Mouse (Mus musculus) liver, embryonic 14.5 days (tissue): ENCODE measurements around the gene Gas7. TPM values are rescaled to one million over a fixed set of nuclear protein-coding genes. Genes with fewer than 3 reads are reported as not detected.

ENCODE experiments used
- ATAC-seq: fragments of 200-750 bp; cut with Nextera tagmentation; 2 replicates; pipeline ENCODE4 v1.8.0; 2017; ENCODE audit warnings: moderate number of reproducible peaks, mild to moderate bottlenecking, moderate library complexity; ENCODE audit not compliant: insufficient read depth
- DNase-seq, 3 experiments: peaks; one replicate each; pipeline ENCODE4 v3.0.0-alpha.2; 2012 to 2013; ENCODE audit warnings: low read depth in 3 of 3, low spot score in 3 of 3
- H3K27ac ChIP-seq: fragments of 300-500 bp; sonication (generic); 2 replicates; pipeline ENCODE4 v1.5.1; 2014; ENCODE audit warnings: moderate library complexity, mild to moderate bottlenecking, control low read depth, inconsistent platforms
- H3K27me3 ChIP-seq: fragments of 300-500 bp; sonication (generic); 2 replicates; pipeline ENCODE4 v1.6.1; 2014; ENCODE audit warnings: mild to moderate bottlenecking, low read length, moderate library complexity; ENCODE audit not compliant: control insufficient read depth, insufficient read depth
- H3K36me3 ChIP-seq: fragments of 300-500 bp; sonication (generic); replicated peaks from 2 replicates; pipeline ENCODE4 v1.6.1; 2014; ENCODE audit warnings: low read depth; ENCODE audit not compliant: control insufficient read depth, insufficient read depth
- H3K4me1 ChIP-seq, 2 experiments: fragments of 200-500 bp in 1 of 2; fragments of 300-500 bp in 1 of 2; sonication (generic) in 1 of 2; replicated peaks; 2 replicates each; pipeline ENCODE4 v1.6.1; 2012 to 2014; ENCODE audit warnings: antibody characterized with exemption in 1 of 2, inconsistent platforms in 1 of 2, low read length in 1 of 2; ENCODE audit not compliant: control insufficient read depth in 2 of 2, insufficient read depth in 2 of 2
- H3K4me2 ChIP-seq: fragments of 300-500 bp; sonication (generic); 2 replicates; pipeline ENCODE4 v1.6.1; 2014; ENCODE audit warnings: low read depth, mild to moderate bottlenecking, control low read depth, moderate library complexity
- H3K4me3 ChIP-seq, 2 experiments: fragments of 200-500 bp in 1 of 2; fragments of 300-500 bp in 1 of 2; sonication (generic) in 1 of 2; 2 replicates each; pipeline ENCODE4 v1.5.1; 2012 to 2014; ENCODE audit warnings: low read depth in 2 of 2, low read length in 2 of 2, mild to moderate bottlenecking in 2 of 2, control low read depth in 1 of 2, inconsistent platforms in 1 of 2, moderate library complexity in 1 of 2; ENCODE audit not compliant: insufficient read depth in 1 of 2
- H3K9ac ChIP-seq: fragments of 300-500 bp; sonication (generic); replicated peaks from 2 replicates; pipeline ENCODE4 v1.6.1; 2014; ENCODE audit warnings: mild to moderate bottlenecking, control low read depth, moderate library complexity
- H3K9me3 ChIP-seq: fragments of 300-500 bp; sonication (generic); 2 replicates; pipeline ENCODE4 v1.6.1; 2016; ENCODE audit warnings: low read length, mixed read lengths; ENCODE audit not compliant: control insufficient read depth
- CTCF ChIP-seq: IDR thresholded peaks from 2 replicates; pipeline ENCODE4 v1.5.1; 2016; ENCODE audit warnings: antibody characterized with exemption, low read depth, control low read depth
- EP300 ChIP-seq: IDR thresholded peaks from 2 replicates; pipeline ENCODE4 v1.6.1; 2016; ENCODE audit warnings: antibody characterized with exemption, low read depth
- WGBS: fragments of 180-500 bp; shearing (Covaris S2); extraction: QIAGEN DNeasy Blood & Tissue Kit; methylation state at CpG from one replicate; pipeline ENCODE4 v1.1.7; 2014; ENCODE audit not compliant: insufficient replicate concordance; 5-methylcytosine and 5-hydroxymethylcytosine counted together
- polyA plus RNA-seq, 2 experiments: library from polyadenylated mRNA; depleted of rRNA in 1 of 2; stranded (reverse) in 1 of 2; unstranded in 1 of 2; fragments of >200 nt; fragmentation: Nextera tagmentation in 1 of 2; extraction: Ambion mirVana in 1 of 2; gene quantifications; 2 replicates each; pipeline versions ENCODE4 v1.2.1 to v1.2.3; 2012 to 2014

Gene Gas7
- polyA plus RNA-seq, 2 experiments, result 0.49 to 1.1 TPM

DNA sequence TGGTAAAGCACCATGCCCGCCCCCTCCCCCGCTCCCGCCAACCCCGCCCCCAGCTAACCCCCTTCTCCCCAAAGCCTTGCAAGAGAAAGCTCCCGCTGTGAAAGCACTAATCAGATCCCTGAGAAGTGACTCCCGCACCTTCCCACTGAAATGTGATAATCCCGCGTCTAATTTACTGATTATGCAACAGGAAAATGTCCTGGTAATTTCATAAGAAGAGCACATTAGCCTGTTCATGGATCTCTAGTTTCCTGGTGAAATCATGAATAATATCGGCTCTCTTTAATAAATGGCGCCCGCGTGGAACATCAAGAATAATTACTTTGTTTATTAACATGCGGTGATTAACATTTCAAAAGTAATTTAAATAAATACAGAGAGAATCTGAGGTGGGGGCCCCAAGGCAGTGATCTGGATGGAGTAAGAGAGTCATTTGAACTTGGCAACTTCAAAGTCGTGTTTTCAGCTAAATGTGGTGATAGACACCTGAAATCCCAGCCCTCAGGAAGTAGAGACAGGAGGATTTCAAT, 24.1 kb upstream of the Gas7 start:
- no peak overlapping the region for H3K27ac ChIP-seq
- H3K9me3 ChIP-seq, result no peaks in the 10 kb centered on the region
- TF ChIP-seq CTCF, result no peak
- TF ChIP-seq EP300, result no peak
- 43% methylated on average over 14 of the region's 14 CpGs for WGBS
- DNase-seq, result no peak
- no peaks in the 10 kb centered on the region for H3K27me3 ChIP-seq
- ATAC-seq, result no peak
- no peak overlapping the region for H3K4me3 ChIP-seq
- H3K36me3 ChIP-seq, result no peaks in the 10 kb centered on the region
- H3K4me1 ChIP-seq, result no peaks in the 10 kb centered on the region
- no peak overlapping the region for H3K4me2 ChIP-seq
- no peak overlapping the region for H3K9ac ChIP-seq

- no peak overlapping the region for H3K4me3 ChIP-seq
- WGBS, result 55% methylated on average over 4 of the region's 4 CpGs
- no peaks in the 10 kb centered on the region for H3K4me1 ChIP-seq
Measured at GRCm38 (mm10) chr11:67431864-67432263, 23.4 kb upstream of the Gas7 start.

DNA sequence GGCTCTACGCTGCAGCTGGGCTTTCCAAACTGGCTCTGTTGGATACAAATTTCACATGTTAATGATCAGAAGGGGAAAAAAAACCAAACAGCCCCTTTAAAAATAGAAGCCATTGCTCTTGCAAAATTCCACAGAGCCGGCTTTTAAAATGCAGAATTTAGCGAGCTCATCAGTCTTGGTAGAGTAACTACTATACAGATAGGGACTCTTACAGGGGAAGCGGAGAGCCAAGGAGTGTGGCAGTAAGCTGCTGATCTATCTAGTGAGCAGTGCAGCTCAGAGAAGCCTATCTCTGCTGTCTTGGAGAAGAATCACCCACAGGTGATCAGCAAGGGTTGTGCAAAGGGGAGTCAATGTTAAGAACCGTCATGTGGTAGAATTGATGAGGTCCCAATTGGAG, 21.5 kb upstream of the Gas7 start:
- no peaks in the 10 kb centered on the region for H3K36me3 ChIP-seq
- no peak overlapping the region for H3K27ac ChIP-seq
- no peak for ATAC-seq
- H3K27me3 ChIP-seq, result no peaks in the 10 kb centered on the region
- no peaks in the 10 kb centered on the region for H3K9me3 ChIP-seq
- 69% methylated on average over 5 of the region's 5 CpGs for WGBS
- no peaks in the 10 kb centered on the region for H3K4me1 ChIP-seq
- no peak overlapping the region for H3K9ac ChIP-seq
- no peak for TF ChIP-seq EP300
- no peak for TF ChIP-seq CTCF
- no peak overlapping the region for H3K4me2 ChIP-seq
- DNase-seq, result no peak
- no peak overlapping the region for H3K4me3 ChIP-seq

More at GRCm38 (mm10) chr11:67431864-67432263, 23.4 kb upstream of the Gas7 start:
- Histone ChIP-seq H3K27me3 (no peaks in the 10 kb centered on the region), H3K9me3 (no peaks in the 10 kb centered on the region), H3K36me3 (no peaks in the 10 kb centered on the region), H3K9ac (no peak overlapping the region), H3K27ac (no peak overlapping the region), H3K4me2 (no peak overlapping the region)
- no peak for ATAC-seq
- DNase-seq, result no peak
- TF ChIP-seq EP300 (no peak), CTCF (peak; percentile 66)

GRCm38 (mm10) chr11:67438746-67439145, 16.5 kb upstream of the Gas7 start:
- H3K36me3 ChIP-seq, result no peaks in the 10 kb centered on the region
- H3K9ac ChIP-seq, result no peak overlapping the region
- WGBS, result 72% methylated on average over 5 of the region's 5 CpGs
- H3K4me2 ChIP-seq, result no peak overlapping the region
- no peak overlapping the region for H3K4me3 ChIP-seq
- ATAC-seq (no peak), DNase-seq (no peak)
- H3K27ac ChIP-seq, result no peak overlapping the region
- H3K27me3 ChIP-seq, result no peaks in the 10 kb centered on the region
- TF ChIP-seq EP300 (no peak), CTCF (no peak)
- no peaks in the 10 kb centered on the region for H3K4me1 ChIP-seq
- H3K9me3 ChIP-seq, result no peaks in the 10 kb centered on the region

- Histone ChIP-seq H3K9me3 (no peaks in the 10 kb centered on the region), H3K9ac (no peak overlapping the region), H3K4me3 (no peak overlapping the region), H3K4me1 (no peaks in the 10 kb centered on the region), H3K27ac (no peak overlapping the region), H3K36me3 (no peaks in the 10 kb centered on the region), H3K27me3 (no peaks in the 10 kb centered on the region), H3K4me2 (no peak overlapping the region)
- ATAC-seq, result no peak
- TF ChIP-seq EP300 (no peak), CTCF (no peak)
- 55% methylated on average over 14 of the region's 14 CpGs for WGBS
- no peak for DNase-seq
Measured at GRCm38 (mm10) chr11:67445058-67445825, 10.0 kb upstream of the Gas7 start.
